Mouse (Mus musculus) brain, embryonic 14.5 days (tissue): ENCODE results near the gene Tmem236.

ENCODE experiments used
- CTCF ChIP-seq: fragments of 200-500 bp; IDR thresholded peaks from 2 replicates; pipeline ENCODE4 v1.5.1; 2012; ENCODE audit warnings: inconsistent platforms, mild to moderate bottlenecking, moderate library complexity, borderline replicate concordance; ENCODE audit not compliant: insufficient read depth, insufficient read length; ENCODE audit errors: extremely low read depth
- POLR2A ChIP-seq: fragments of 200-500 bp; IDR thresholded peaks from 2 replicates; pipeline ENCODE4 v1.6.1; 2012; ENCODE audit warnings: mild to moderate bottlenecking, inconsistent platforms, borderline replicate concordance; ENCODE audit not compliant: poor library complexity, insufficient read depth, insufficient read length, severe bottlenecking; ENCODE audit errors: extremely low read depth

DNA sequence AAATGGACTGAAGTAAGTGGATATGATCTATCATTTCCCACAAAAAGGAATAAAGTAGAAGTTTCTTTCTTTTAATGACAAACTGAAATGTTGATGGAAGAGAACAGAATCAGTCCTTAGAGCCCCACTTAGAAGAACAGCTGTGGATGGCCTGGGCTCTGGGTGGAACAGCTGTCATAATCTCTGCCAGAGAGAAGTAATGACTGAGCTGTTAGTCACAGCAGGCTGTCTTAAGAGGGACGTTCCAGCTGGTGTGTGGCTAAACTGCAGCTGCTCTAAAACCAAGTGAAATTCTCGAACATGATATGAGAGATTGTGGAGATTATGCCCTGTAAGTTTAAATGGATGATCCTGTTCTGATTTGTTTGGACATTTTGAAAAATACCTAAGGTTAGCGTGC, 37.4 kb upstream of the Tmem236 start:
- TF ChIP-seq CTCF = no peak
- no peak for TF ChIP-seq POLR2A
